Mouse (Mus musculus) testis, adult 2 months (tissue): ENCODE measurements around the gene Ddrgk1.

Source experiments
- CTCF ChIP-seq: fragments of 200-500 bp; IDR thresholded peaks from 2 replicates; pipeline ENCODE4 v1.5.1; 2012; ENCODE audit warnings: low read depth, mild to moderate bottlenecking, inconsistent platforms, low read length, moderate library complexity; ENCODE audit not compliant: control insufficient read depth, insufficient read depth, insufficient replicate concordance
- POLR2A ChIP-seq: fragments of 200-500 bp; IDR thresholded peaks from 2 replicates; pipeline ENCODE4 v1.6.1; 2012; ENCODE audit warnings: low read depth, mild to moderate bottlenecking, inconsistent platforms, low read length, moderate library complexity; ENCODE audit not compliant: control insufficient read depth

GRCm38 (mm10) chr2:130632416-130632815 is 32.0 kb downstream of the Ddrgk1 start:
- TF ChIP-seq CTCF (no peak), POLR2A (no peak)
